Mouse (Mus musculus) neural tube, embryonic 14.5 days (tissue): ENCODE data around the gene Bckdk. TPM values are rescaled to one million over a fixed set of nuclear protein-coding genes. Genes with fewer than 3 reads are reported as not detected.

Experiments
- ATAC-seq: fragments of 200-750 bp; cut with Nextera tagmentation; 2 replicates; pipeline ENCODE4 v1.8.0; 2017; ENCODE audit warnings: low read depth, mild to moderate bottlenecking, moderate TSS enrichment, moderate library complexity
- H3K27ac ChIP-seq: fragments of 300-500 bp; sonication (generic); 2 replicates; pipeline ENCODE4 v1.5.1; 2014; ENCODE audit warnings: low read depth, mild to moderate bottlenecking, control low read depth, low read length, moderate library complexity, mixed read lengths
- H3K27me3 ChIP-seq: fragments of 300-500 bp; sonication (generic); 2 replicates; pipeline ENCODE4 v1.6.1; 2014; ENCODE audit warnings: low read length; ENCODE audit not compliant: control insufficient read depth, insufficient read depth
- H3K36me3 ChIP-seq: fragments of 300-500 bp; sonication (generic); 2 replicates; pipeline ENCODE4 v1.6.1; 2014; ENCODE audit warnings: low read length, mixed read lengths; ENCODE audit not compliant: control insufficient read depth, insufficient read depth
- H3K4me1 ChIP-seq: fragments of 300-500 bp; sonication (generic); 2 replicates; pipeline ENCODE4 v1.6.1; 2014; ENCODE audit warnings: low read length; ENCODE audit not compliant: control insufficient read depth, insufficient read depth
- H3K4me2 ChIP-seq: fragments of 300-500 bp; sonication (generic); 2 replicates; pipeline ENCODE4 v1.6.1; 2014; ENCODE audit warnings: mild to moderate bottlenecking, low read depth, low read length, control low read depth
- H3K4me3 ChIP-seq: fragments of 300-500 bp; sonication (generic); 2 replicates; pipeline ENCODE4 v1.5.1; 2014; ENCODE audit warnings: low read depth, low read length, control low read depth, mixed read lengths
- H3K9ac ChIP-seq: fragments of 300-500 bp; sonication (generic); replicated peaks from 2 replicates; pipeline ENCODE4 v1.6.1; 2014; ENCODE audit warnings: low read depth, mild to moderate bottlenecking, control low read depth, low read length, mixed read lengths
- H3K9me3 ChIP-seq: fragments of 300-500 bp; sonication (generic); 2 replicates; pipeline ENCODE4 v1.6.1; 2016; ENCODE audit warnings: low read length; ENCODE audit not compliant: control insufficient read depth
- WGBS: fragments of 180-500 bp; shearing (Covaris S2); extraction: QIAGEN DNeasy Blood & Tissue Kit; methylation state at CpG from one replicate; pipeline ENCODE4 v1.1.7; 2014; 5-methylcytosine and 5-hydroxymethylcytosine counted together
- polyA plus RNA-seq: library from polyadenylated mRNA; unstranded; fragments of >200 nt; fragmentation: Nextera tagmentation; extraction: Ambion mirVana; gene quantifications from 2 replicates; pipeline ENCODE4 v1.2.1, GENCODE M21; 2014

The Bckdk gene
- polyA plus RNA-seq, 1 experiment from 2014 or later = 65.8 TPM

DNA sequence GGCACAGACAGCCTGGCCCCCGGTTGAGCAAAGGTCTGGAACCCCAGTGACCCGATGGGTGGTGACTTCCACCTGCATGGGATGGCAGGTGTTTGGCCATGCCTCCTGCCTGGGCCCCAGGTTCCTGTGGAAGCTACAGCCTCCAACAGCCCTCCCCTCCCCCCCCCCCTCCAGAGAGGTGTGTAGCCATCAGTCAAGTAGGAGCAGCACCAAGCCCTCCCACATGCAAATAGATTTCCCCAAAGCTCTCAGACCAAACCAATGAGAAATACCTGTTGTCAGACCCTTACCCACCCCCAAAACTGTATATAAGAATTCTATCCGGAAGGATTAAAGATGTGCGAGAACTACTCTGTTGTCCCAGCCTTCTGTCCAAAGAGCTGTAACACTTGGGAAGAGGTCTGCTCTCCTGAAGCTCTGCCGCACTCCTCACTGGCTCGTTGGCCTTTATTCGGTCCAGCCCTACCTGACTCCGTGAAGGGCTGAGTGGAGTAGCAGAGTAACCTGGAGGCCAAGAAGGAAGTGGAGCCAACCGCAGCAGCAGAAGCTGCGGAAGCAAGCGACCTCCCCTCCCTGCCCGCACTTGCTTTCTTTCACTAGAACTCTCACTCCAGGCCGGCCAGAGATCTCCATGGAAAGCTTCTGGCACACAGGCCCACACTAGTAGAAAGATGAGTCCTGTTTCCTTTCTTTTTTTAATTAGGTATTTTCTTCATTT lies 49.1 kb downstream of the Bckdk start:
- Histone ChIP-seq H3K27me3 (no peaks in the 10 kb centered on the region), H3K36me3 (no peaks in the 10 kb centered on the region), H3K4me3 (no peak overlapping the region), H3K4me1 (no peaks in the 10 kb centered on the region), H3K9ac (no peak overlapping the region), H3K9me3 (no peaks in the 10 kb centered on the region), H3K27ac (no peak overlapping the region), H3K4me2 (no peak overlapping the region)
- no peak for ATAC-seq
- WGBS = 44% methylated on average over 13 of the region's 13 CpGs

DNA sequence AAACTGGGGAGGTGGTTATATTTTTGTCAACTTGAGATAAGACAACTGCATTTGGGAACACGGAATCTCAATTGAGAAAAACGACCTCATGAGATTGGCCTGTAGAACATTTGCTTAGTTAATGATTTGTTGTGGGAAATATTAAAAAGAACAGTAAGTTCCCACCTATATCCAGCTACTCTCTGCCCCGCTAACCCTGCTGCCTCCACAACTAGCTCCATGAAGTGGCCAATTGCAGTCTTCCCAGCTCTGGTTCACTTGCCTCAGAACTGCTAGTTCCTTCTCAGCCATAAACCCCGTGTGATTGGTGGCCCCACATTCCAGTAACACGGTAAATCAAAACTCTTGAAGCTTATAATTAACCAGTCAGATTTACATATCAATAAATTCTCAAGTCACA lies 55.5 kb downstream of the Bckdk start:
- H3K36me3 ChIP-seq = no peaks in the 10 kb centered on the region
- H3K4me1 ChIP-seq = no peaks in the 10 kb centered on the region
- ATAC-seq = no peak
- H3K27me3 ChIP-seq = no peaks in the 10 kb centered on the region
- 61% methylated on average over 5 of the region's 5 CpGs for WGBS
- no peak overlapping the region for H3K4me2 ChIP-seq
- H3K9ac ChIP-seq = no peak overlapping the region
- H3K27ac ChIP-seq = no peak overlapping the region
- no peaks in the 10 kb centered on the region for H3K9me3 ChIP-seq
- H3K4me3 ChIP-seq = no peak overlapping the region

Other genes with a start within 250 kb of the Bckdk start
- 36.0 and 45.7 TPM in 2 replicates for gene Bcl7c, start 195.1 kb upstream of the Bckdk start, polyA plus RNA-seq
- gene Ctf1, start 191.3 kb upstream of the Bckdk start, polyA plus RNA-seq = 2.7 and 3.6 TPM in 2 replicates
- 0.27 TPM in 1 of 2 replicates, not detected in the other for gene Ctf2, start 171.9 kb upstream of the Bckdk start, polyA plus RNA-seq
- gene Fbxl19, start 159.5 kb upstream of the Bckdk start, polyA plus RNA-seq = 6.5 and 9.1 TPM in 2 replicates
- 4.6 and 6.8 TPM in 2 replicates for gene Orai3, start 134.3 kb upstream of the Bckdk start, polyA plus RNA-seq
- 22.4 and 23.3 TPM in 2 replicates for gene Setd1a, start 127.4 kb upstream of the Bckdk start, polyA plus RNA-seq
- 0.64 TPM in 1 of 2 replicates, not detected in the other for gene Gm49388, start 118.5 kb upstream of the Bckdk start, polyA plus RNA-seq
- gene Hsd3b7, start 103.5 kb upstream of the Bckdk start, polyA plus RNA-seq = 7.0 and 9.6 TPM in 2 replicates
- gene Stx4a, start 79.8 kb upstream of the Bckdk start, polyA plus RNA-seq = 9.8 and 13.5 TPM in 2 replicates
- gene Stx1b, start 79.5 kb upstream of the Bckdk start, polyA plus RNA-seq = 65.9 and 66.9 TPM in 2 replicates
- 12.0 and 13.1 TPM in 2 replicates for gene Zfp646, start 27.9 kb upstream of the Bckdk start, polyA plus RNA-seq
- 29.7 and 30.7 TPM in 2 replicates for gene Zfp668, start 27.3 kb upstream of the Bckdk start, polyA plus RNA-seq
- 0.37 and 0.57 TPM in 2 replicates for gene Prss53, start 13.1 kb upstream of the Bckdk start, polyA plus RNA-seq
- gene Gm21974, start 8.6 kb upstream of the Bckdk start, polyA plus RNA-seq = 0.40 and 0.54 TPM in 2 replicates
- gene Vkorc1, start 8.5 kb upstream of the Bckdk start, polyA plus RNA-seq = 59.2 and 81.7 TPM in 2 replicates
- 48.6 and 49.4 TPM in 2 replicates for gene Kat8, start 8.4 kb downstream of the Bckdk start, polyA plus RNA-seq
- 0.39 TPM in 1 of 2 replicates, not detected in the other for gene Prss8, start 26.0 kb downstream of the Bckdk start, polyA plus RNA-seq
- gene Prss36, start 42.6 kb downstream of the Bckdk start, polyA plus RNA-seq = 14.4 and 14.8 TPM in 2 replicates
- gene Fus, start 63.4 kb downstream of the Bckdk start, polyA plus RNA-seq = 47.6 and 52.2 TPM in 2 replicates
- 4.6 and 6.1 TPM in 2 replicates for gene Pycard, start 89.8 kb downstream of the Bckdk start, polyA plus RNA-seq
- not detected in 2 replicates for gene Trim72, start 99.9 kb downstream of the Bckdk start, polyA plus RNA-seq
- gene Itgam, start 158.6 kb downstream of the Bckdk start, polyA plus RNA-seq = 0.25 and 1.2 TPM in 2 replicates
- gene Gm49368, start 158.6 kb downstream of the Bckdk start, polyA plus RNA-seq = not detected in 2 replicates
- gene Itgax, start 225.5 kb downstream of the Bckdk start, polyA plus RNA-seq = 0.15 TPM in 1 of 2 replicates, not detected in the other